Mouse (Mus musculus) MEL (cell line): ENCODE measurements around the gene Stk11.

ENCODE experiments used
- CTCF ChIP-seq, 3 experiments: IDR thresholded peaks in 2 of 3; conservative IDR thresholded peaks in 1 of 3; 2 replicates each; pipeline ENCODE4 v1.5.1; 2011 to 2012; ENCODE audit warnings: low read length in 3 of 3, low read depth in 2 of 3, mild to moderate bottlenecking in 2 of 3, improper control_type of control experiment in 1 of 3, inconsistent platforms in 1 of 3, mixed read lengths in 1 of 3, moderate library complexity in 1 of 3; ENCODE audit not compliant: control insufficient read depth in 1 of 3, insufficient read depth in 1 of 3, poor library complexity in 1 of 3, severe bottlenecking in 1 of 3
- EP300 ChIP-seq, 2 experiments: IDR thresholded peaks; 2 replicates each; pipeline ENCODE4 v1.6.1; 2011; ENCODE audit warnings: improper control_type of control experiment in 2 of 2, low read length in 2 of 2, low read depth in 1 of 2, mild to moderate bottlenecking in 1 of 2
- ETS1 ChIP-seq: IDR thresholded peaks from 2 replicates; pipeline ENCODE4 v1.6.1; 2012; ENCODE audit warnings: low read depth, mild to moderate bottlenecking, inconsistent platforms, low read length, improper control_type of control experiment, moderate library complexity
- GATA1 ChIP-seq: IDR thresholded peaks from 2 replicates; pipeline ENCODE4 v1.6.1; 2011; ENCODE audit warnings: low read depth, low read length, improper control_type of control experiment
- MAFK ChIP-seq: IDR thresholded peaks from 2 replicates; pipeline ENCODE4 v1.6.1; 2011; ENCODE audit warnings: low read depth, mild to moderate bottlenecking, low read length, improper control_type of control experiment, borderline replicate concordance
- MAX ChIP-seq: IDR thresholded peaks from 2 replicates; pipeline ENCODE4 v1.6.1; 2011; ENCODE audit warnings: low read length, improper control_type of control experiment
- MAZ ChIP-seq: IDR thresholded peaks from 2 replicates; pipeline ENCODE4 v1.6.1; 2012; ENCODE audit warnings: low read depth, mild to moderate bottlenecking, inconsistent platforms, low read length, improper control_type of control experiment
- MYB ChIP-seq: IDR thresholded peaks from 2 replicates; pipeline ENCODE4 v1.6.1; 2011; ENCODE audit warnings: mild to moderate bottlenecking, low read depth, low read length, improper control_type of control experiment
- NRF1 ChIP-seq: IDR thresholded peaks from 2 replicates; pipeline ENCODE4 v1.6.1; 2014; ENCODE audit warnings: low read depth, mild to moderate bottlenecking, inconsistent platforms, low read length, improper control_type of control experiment, moderate library complexity; ENCODE audit not compliant: poor library complexity, insufficient read depth, severe bottlenecking
- POLR2A ChIP-seq, 2 experiments: IDR thresholded peaks; 2 replicates each; pipeline ENCODE4 v1.6.1; 2011 to 2012; ENCODE audit warnings: low read length in 2 of 2, mild to moderate bottlenecking in 2 of 2, control low read depth in 1 of 2, improper control_type of control experiment in 1 of 2, low read depth in 1 of 2, moderate library complexity in 1 of 2; ENCODE audit not compliant: control insufficient read depth in 1 of 2, insufficient read depth in 1 of 2, poor library complexity in 1 of 2
- SIN3A ChIP-seq: IDR thresholded peaks from 2 replicates; pipeline ENCODE4 v1.6.1; 2012; ENCODE audit warnings: low read length, improper control_type of control experiment, inconsistent platforms
- TCF12 ChIP-seq: IDR thresholded peaks from 2 replicates; pipeline ENCODE4 v1.6.1; 2014; ENCODE audit warnings: low read depth, mild to moderate bottlenecking, inconsistent platforms, low read length, improper control_type of control experiment, moderate library complexity
- USF1 ChIP-seq: IDR thresholded peaks from 2 replicates; pipeline ENCODE4 v1.6.1; 2014; ENCODE audit warnings: low read depth, mild to moderate bottlenecking, inconsistent platforms, low read length, improper control_type of control experiment, moderate library complexity
- ZC3H11A ChIP-seq: IDR thresholded peaks from 2 replicates; pipeline ENCODE4 v1.6.1; 2012; ENCODE audit warnings: low read depth, mild to moderate bottlenecking, inconsistent platforms, low read length, improper control_type of control experiment

GRCm38 (mm10) chr10:80144159-80144558 lies 28.6 kb downstream of the Stk11 start:
- TF ChIP-seq MAZ, result no peak
- no peak for TF ChIP-seq TCF12
- TF ChIP-seq CTCF (IDR thresholded peaks at IDR 0.05 in 2 of 3, conservative IDR thresholded peaks at IDR 0.05 in 1 of 3; ENCODE audit: control insufficient read depth in 1 of 3, insufficient read depth in 1 of 3, low read depth in 2 of 3, low read length in 3 of 3, poor library complexity in 1 of 3, severe bottlenecking in 1 of 3), result no peak
- no peak for TF ChIP-seq USF1
- no peak for TF ChIP-seq MAFK
- TF ChIP-seq ETS1, result no peak
- no peak for TF ChIP-seq MYB
- no peak for TF ChIP-seq MAX
- no peak for TF ChIP-seq ZC3H11A
- TF ChIP-seq POLR2A (IDR thresholded peaks at IDR 0.05; ENCODE audit: control insufficient read depth in 1 of 2, insufficient read depth in 1 of 2, low read depth in 1 of 2, low read length in 2 of 2, poor library complexity in 1 of 2), result no peak
- TF ChIP-seq GATA1, result no peak
- TF ChIP-seq NRF1, result no peak
- TF ChIP-seq EP300 (IDR thresholded peaks at IDR 0.05; ENCODE audit: low read depth in 1 of 2, low read length in 2 of 2), result no peak
- no peak for TF ChIP-seq SIN3A
